Mouse (Mus musculus) left cerebral cortex, adult 18-20 months (tissue): ENCODE data around the gene Dusp6. TPM values are rescaled to one million over a fixed set of nuclear protein-coding genes. Genes with fewer than 3 reads are reported as not detected.

Experiments
- DNase-seq, 2 experiments: peaks; one replicate each; pipeline ENCODE4 v3.0.0; 2021 to 2022; ENCODE audit warnings: low spot score in 2 of 2, mixed read lengths in 1 of 2
- total RNA-seq, 2 experiments: library from RNA; stranded (reverse); gene quantifications; 2 replicates each; pipeline ENCODE4 v1.2.3; 2021

The Dusp6 gene
- total RNA-seq, 2 experiments from 2014 or later = 103 to 116 TPM

DNA sequence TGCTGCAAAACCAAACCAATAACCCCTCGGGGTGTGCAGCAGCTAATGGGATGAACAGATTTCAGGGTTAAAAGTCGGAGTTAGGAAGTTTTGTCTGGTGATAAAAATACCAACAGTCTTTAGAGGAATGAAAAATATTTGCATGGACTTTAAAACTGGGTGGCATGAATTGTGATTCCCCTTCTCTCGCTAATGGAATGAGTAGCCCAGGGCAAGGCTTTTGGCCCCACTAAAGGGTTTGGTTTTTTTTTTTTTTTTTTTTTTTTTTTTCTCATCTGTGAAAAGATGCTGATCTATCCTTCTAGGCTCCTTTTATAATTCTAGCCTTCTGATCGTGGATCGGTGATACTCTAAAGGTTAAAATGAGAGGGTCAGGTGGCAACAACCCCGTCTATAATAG is 6.7 kb downstream of the Dusp6 start:
- DNase-seq = no peak

DNA sequence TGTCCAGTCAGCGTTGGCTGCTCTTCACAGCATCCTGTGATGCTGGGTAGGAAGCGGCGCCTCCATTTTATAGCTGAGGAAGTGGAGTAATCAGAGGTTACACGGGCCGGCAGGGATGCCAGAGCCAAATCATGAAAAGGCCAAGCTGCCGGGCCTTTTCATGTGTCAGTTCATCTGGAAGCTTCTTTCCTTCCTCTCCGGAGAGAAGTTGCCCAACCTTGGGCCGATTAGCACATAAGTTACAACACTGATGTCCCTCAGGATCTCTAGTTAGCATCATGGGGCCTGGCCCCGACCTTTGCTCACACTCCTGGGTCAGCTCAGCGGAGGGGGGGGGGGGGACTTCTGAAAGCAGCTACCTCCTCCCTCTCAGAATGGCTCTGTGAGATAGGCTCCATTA is 7.4 kb downstream of the Dusp6 start:
- no peak for DNase-seq

DNA sequence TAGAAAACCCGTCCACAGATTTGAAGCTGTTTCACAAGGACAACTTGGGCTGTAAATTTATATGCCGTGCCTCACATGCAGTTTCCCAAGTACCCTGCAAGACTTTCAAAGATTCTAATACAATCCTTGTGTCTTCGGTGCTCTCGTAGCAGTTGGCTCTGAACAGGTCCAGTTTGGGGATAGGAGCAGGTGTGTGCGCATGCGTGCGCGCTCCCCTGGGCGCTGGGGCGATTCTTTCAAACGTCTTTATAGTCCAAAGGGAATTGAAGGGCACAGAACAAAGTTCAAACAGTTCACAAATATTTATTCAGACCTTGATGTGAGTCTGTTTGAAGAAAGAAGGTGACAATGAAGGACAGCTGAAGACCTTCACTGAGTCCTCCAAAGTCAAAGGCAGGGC is 8.0 kb downstream of the Dusp6 start:
- DNase-seq = no peak

DNA sequence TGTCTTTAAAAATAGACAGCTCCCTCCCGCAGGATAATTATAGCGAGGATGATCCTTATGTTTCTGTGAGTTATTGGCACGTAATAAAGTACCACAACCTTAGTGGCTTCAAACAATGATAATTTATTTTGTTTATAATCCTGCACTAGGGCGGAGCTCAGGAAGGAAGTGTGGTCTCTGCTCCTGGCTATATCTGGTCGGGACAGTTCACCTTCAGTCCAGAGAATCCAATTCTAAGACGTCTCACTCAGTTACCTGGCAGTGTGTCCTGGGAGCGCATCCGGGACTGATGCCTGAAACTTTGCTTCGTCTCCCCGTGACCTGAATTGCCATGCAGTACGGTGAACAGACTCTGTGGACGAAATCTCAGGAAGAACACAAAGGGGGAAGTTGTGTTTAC is 10.0 kb downstream of the Dusp6 start:
- no peak for DNase-seq

DNA sequence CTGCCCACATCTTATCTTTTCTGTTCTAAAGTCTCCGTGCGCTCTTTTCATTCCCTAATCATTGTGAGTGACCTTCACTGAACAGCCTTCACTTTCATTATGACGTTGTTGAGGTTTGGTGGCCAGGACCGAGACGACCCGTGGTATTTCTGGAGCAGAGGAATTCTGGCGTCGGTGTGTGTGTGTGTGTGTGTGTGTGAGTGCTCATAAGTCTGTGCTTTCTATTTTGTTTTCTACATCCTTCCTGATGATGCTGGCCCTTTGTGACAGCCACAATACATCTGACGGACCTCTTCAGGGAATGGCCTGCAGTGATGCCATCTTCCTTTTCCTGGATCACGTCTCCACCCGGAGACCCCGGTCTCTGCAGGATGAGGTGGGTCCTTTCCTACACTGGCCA is 11.6 kb downstream of the Dusp6 start:
- no peak for DNase-seq

DNA sequence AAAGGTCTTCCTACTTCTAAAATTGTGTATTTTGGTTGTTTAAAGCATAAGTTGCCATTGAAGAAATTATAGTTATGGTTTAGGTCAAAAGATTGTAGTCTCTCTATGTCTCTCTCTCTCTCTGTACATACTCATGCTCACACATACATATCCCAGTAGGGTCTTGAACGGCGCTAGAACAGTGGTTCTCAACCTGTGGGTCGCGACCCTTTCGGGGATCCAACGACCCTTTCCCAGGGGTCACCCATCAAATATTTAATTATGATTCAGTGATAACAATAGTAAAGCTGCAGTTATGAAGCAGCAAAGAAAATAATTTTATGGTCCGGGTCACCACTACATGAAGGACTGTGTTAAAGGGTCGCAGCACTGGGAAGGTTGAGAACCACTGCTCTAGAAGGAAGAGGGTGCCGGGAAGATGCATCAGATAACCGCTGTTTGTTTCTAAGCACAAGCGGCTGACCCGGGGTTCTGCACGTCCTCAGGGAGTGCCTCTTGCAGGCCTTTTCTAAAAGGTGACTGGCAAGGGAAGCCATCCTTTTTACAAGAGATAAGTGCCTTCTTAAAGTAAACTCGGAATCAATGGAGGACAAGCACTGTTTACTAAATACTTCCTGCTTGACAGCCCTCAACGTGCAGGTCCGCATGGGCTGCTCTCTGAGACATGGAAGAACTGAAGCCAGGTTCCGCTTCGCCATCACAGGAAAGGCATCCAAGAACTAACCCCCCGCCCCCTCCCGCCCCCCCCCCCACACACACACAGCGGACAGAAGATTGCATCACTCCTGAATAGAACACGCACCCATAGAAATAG is 16.2 kb downstream of the Dusp6 start:
- no peak for DNase-seq

DNA sequence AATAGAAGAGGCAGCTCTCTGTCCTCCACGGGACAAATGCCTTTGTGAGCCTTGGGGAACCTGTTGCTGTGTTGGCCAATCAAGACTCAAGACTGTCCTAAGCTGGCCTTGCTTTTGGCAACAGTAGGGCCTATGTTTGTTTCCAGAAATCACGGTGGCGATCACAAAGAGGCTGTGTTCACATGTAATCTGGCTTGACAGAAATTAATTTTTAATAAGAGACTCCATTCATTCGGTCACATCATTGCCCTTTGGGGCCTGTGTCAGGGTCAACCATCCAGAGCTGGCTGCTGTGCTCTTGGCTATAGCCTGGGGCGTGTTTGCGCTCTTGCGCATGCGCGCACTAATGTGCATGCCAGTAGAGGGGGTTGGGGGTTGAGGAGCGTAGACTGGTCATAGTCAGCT is 21.0 kb downstream of the Dusp6 start:
- no peak for DNase-seq

DNA sequence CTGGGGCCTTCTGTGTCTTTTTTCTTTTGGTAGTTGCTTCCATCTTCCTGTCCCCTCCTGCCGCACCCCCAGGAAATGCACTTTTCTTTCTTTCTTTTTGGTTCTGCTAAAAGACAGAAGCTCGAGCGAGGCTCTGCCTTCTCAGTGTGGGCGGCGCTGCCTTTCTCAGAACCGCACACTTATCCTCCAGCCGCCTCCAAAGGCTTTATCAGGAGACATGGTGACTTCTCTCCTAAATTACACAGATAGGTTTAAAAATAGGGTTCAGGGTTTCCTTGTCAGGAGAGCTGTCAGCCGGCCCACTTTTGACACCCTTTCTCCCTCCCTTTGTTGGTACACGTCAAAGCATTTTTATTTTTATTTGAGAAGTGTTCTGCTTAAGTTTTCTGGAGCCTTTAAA is 21.9 kb downstream of the Dusp6 start:
- DNase-seq = peak; percentile 67 to 72

DNA sequence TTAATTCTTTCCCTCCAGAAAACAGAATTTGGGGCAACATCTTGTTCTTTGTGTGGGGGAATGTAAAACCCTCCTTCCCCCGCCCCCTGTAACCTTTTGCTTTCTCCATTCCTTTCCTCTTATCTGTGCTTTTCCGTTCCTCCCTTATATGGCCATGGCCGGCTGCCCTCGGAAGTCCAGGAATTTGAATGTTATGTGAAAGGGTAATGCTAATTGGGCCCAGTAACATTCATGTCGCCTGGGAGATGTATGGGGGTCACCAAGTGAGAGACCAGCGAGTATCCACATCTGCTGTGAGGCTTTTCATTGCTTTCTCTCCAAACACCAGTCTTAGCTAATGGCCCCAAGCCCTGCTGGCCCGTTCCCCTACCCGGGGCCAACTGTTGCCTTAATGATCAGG is 22.7 kb downstream of the Dusp6 start:
- DNase-seq = no peak

DNA sequence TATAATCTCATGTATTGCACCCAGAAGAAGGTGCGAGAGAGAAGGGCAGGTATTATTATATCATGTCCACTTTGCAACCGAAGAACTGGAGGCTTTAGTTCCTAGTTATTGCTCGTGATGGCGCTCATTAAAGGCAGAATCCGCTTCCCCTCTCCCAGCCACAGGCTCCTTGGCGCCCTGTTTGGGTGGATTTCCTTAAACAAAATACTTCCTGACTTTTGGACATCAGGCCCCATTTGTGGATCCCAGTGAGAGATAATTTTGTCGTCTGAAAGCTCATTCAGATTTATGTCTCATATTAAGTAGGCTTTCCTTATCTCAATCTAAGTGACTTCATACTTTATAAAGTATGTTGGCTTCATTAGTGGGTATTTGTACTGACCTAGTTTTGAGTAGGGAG is 23.2 kb downstream of the Dusp6 start:
- DNase-seq = no peak

DNA sequence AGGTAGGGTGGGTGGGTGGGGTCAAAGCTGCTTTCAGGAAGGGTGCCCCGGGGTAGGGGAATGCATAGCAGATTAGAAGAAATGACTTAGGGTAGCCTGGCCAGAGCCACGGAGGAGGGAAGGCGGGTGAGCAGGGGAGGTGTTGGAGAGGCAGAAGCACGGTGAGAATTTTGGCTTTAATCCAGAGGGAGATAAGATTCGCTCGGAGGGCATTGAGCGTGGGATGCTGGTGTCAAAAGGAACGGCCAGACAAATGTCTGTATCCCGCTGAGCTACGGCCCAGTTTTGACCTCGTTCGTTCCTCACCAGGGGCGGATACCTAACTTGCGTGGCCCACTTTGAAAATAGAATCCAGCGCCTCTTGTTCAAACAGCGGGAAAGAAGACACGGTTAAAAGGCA is 23.8 kb downstream of the Dusp6 start:
- no peak for DNase-seq

DNA sequence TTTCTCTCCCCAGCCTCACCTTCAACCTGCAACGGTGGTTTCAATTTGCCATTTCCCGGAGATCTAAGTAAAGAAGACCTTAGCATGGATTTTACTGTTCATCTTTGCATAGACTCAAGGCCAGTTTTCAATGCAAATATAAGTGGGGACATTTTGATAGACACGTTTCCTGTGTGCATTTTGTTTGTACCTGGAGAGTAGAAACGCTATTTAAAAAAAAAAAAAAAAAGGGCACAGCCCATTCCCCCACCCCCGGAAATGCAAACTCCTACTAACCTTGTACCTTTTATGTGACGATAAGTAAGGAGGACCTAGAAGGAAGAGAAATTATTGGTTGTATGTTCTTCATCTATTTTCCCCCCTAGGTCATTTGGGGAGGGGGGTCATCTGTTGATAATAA is 24.2 kb downstream of the Dusp6 start:
- DNase-seq = no peak

DNA sequence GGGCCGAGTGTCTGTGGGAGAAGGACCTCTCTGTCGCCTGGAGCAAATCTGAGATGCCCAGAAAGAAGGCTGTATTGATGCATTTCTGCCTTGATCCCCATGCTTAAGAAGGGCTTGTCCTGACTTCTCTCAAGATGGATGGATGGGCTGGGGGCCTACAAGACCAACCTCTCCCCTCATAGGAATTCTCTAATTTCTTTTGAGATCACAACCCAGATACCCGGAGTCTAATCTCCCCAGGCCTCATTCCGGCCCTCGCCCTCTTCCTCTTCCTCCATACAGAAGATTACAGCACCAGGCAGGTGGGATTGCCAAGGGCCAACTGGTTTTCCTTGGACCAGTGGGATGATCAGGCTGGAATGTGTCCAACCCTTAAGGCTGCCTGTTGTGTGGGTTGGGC is 26.1 kb downstream of the Dusp6 start:
- no peak for DNase-seq

DNA sequence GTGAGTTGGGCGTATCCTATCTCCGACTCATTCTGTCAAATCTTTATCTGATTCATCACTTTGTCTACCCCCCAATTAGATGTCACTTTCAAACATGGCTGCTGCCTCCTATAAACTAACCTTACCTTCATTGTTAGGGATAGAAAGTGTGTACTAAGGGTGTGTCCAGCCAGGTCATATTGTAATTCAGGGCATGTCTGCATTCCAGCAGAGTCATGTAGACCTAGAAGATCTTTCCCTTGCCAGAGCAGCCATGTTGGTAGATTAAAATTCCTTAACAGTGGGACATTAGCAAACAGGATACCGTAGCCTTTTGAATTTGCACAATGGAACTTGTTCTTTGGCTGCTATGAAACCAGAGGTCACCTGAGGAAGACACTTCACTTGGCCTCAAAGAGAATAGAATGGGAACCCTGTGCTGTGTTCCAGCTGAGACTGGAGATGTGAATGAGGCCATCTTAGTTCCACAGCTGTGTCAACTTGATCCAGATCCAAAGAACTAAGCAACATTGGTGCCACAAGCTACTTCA is 30.1 kb downstream of the Dusp6 start:
- DNase-seq = no peak

DNA sequence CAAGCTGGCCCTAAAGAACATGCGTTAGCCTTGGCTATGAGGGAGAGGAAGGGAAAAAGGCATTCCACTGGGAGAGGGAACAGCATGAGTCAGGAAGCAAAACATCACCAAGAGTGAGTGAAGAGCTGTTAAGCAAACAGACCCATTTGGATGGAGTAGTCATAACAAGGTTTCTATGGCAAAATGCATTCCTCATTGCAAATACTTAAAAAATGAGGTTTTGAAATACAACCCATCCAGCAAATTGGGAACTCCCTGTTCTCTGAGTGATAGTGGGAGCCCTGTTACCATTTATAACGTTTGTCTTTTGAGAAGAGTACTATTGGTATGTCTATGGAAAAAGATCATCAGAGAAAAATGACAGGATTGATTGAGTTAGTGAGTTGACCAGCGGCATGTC is 34.7 kb downstream of the Dusp6 start:
- DNase-seq = no peak

DNA sequence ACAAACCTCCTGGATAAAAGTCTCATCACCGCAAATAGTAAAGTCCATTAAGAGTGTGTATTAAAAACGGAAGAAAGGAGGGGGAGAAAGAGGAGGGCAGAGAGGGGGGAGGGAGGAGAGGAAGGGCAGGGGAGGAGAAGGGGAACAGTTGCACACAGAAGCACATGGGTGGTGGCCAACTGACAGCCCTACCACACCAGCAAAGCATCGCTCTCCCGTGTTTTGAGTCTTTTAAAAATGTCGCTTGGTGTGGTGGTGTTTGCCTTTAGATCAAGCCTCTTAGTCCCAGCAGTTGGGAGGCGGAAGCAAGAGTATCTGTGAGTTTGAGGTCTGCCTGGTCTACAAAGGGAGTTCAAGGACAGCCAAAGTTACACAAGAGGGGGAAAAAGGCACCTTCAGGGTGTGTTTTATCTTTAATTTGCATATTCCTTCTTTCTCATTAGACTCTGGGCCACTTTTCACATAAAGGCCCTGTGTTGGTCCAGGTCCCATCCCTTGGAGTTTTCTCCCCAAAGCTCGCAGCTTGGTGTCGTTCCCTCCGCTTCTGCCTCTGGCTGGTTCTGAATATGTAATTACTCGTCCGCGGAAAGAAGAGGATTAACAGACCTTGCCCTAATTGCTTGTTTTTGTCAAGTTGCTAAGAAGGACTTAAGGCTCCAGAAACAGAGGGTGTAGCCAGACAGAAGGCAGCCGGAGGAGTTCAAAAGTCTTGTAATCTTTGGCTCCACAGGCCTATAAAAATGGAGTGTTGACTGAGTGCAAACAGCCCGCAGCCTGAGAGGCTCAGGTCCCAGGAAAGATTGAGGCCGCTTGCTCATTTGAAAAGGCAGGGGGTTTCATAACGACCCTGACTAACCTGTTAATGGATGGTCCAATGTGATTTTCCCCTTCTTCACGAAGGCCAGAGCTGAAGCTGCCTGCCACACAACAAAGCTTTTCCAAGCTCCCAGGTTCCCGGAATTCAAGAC is 35.6 kb downstream of the Dusp6 start:
- DNase-seq = no peak

DNA sequence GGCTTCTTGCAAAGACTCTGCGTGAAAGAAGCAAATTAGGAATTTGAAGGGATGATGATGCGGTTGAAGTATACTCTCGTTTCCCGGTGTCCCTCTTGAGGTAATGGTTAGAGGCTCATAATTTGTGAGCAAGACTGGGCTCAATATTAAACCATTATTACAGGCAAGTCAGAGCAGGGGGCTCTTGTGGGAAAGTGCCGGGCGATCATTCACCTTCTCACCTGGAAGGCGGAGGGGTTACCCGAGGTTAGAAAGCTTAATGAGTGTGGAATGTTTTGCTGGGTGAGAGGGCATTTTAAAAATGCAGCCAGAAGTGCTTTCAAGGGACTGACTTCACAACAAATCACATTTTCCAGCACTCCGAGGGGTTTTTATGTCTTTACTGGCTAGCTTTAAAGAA is 36.3 kb downstream of the Dusp6 start:
- DNase-seq = no peak

DNA sequence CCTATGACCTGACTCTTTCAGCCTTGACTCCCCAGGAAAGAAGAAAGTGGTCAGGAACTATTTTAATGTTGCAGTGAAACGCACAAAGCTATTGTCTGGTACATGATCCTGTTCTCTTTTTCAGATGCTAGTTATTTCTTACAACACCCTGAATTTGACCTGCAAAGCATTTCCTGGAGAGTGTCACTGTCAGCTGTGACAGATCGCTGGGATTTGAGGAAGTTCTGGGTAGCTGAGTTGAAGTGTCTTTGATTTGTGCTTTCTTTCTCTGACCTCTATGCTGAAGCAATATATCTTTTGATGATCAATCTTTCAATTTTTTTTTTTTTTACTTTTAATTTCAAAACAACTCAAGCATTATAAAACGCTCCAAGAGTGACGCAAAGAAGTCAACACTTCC is 39.0 kb downstream of the Dusp6 start:
- no peak for DNase-seq

DNA sequence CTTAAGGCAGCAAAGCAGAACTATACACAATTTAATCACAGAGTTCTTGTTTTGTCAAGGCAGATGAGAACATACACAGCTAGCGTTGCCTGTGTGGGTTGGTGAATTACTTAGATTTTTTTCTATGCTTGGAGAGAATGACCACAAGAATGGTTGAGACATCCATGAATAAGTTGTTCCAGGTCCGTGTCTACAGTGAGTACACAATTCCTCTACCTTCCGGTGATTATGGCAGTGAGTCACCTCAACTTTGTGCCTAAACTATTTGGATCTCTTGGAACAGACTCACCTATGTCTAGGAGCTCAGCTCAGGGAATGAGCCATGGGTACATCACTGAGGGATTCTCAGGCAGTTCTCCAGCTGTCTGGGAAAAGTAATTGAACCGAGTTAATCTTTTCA is 45.8 kb downstream of the Dusp6 start:
- DNase-seq = no peak

DNA sequence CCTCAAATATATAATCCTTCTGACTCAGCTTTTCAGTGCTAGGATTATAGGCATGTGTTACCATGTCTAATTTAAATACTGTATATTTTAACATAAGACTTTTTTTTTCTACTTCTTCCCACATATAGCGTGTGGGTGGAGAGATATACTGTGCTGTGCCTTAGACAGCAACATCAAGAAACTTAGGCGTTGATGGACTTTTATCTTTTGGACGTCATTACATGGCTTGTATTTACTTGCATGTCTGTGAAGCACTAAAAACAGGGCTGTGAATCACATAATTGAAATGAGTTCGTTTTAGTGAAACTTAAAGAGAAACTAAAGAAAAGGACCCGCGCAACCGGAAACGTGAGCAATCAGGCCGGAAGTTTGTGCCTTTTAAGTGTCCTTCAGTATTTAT is 46.6 kb downstream of the Dusp6 start:
- no peak for DNase-seq

DNA sequence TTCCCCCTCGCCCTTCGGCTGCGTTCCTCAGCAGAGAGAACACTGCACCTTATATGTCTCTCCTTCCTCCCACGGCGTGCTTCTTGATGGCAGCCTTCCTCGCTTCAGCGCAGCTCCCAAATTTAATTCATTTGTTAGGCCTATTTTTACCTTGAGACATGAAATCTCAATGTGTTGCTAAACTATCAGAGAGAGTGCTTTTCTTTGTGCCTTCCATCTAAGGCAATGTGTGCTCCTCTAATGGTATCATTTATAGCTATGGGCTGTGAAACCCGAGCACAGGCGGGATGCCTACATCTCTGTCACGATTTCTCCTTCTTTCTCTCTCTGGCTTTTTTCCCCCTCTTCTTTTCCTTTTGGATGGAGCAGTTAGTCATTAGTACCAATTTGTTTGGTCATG is 47.2 kb downstream of the Dusp6 start:
- peak; percentile 53 to 72 for DNase-seq

DNA sequence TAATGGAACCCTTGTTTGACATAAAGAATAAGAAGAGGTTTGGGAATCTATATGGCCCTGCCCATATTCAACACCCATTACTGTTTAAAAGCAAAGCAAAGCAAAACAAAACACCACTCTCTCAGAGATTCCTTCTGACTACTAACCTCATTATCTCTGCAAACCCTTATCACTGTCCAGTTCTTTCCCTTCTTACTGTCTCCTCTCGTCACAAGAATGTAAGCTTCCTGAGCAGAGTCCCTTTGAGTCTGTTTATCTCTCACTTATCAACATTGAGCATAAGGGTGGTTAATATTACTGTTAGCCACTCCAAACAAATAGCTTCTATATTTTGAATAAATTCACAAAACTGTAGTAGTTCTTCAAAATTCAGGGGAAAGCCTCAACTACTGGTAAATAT is 48.9 kb downstream of the Dusp6 start:
- DNase-seq = no peak
